Mouse (Mus musculus) activated CD4-positive, CD25-positive, alpha-beta regulatory T cell, adult 4 months (primary cell): Measurements from ENCODE around the gene Cd7. TPM values are rescaled to one million over a fixed set of nuclear protein-coding genes. Genes with fewer than 3 reads are reported as not detected.
"Not testable (repeated sequence)": the region's sequence is repeated elsewhere in the genome, so short reads cannot be mapped to it uniquely, and the experiment has no call there.

Source experiments
- ATAC-seq: one replicate; pipeline ENCODE4 v1.8.0; 2017
- polyA plus RNA-seq, 2 experiments: library from polyadenylated mRNA; unstranded; fragments of 100-300 nt; shearing (Covaris generic); gene quantifications; one replicate each; pipeline ENCODE4 v1.2.1; 2017

The Cd7 gene
- polyA plus RNA-seq, 2 experiments from 2014 or later: 84.3 to 121 TPM

- no peak for ATAC-seq
These were observed 8.7 kb upstream of the Cd7 start for GRCm38 (mm10) chr11:121047826-121048399.

- ATAC-seq: no peak
These were observed 6.1 kb upstream of the Cd7 start for GRCm38 (mm10) chr11:121045286-121045685.

- not testable (repeated sequence) for ATAC-seq
These were observed 3.8 kb upstream of the Cd7 start for GRCm38 (mm10) chr11:121043025-121043424.

- ATAC-seq: no peak
These were observed 3.3 kb upstream of the Cd7 start for GRCm38 (mm10) chr11:121042480-121042879.

DNA sequence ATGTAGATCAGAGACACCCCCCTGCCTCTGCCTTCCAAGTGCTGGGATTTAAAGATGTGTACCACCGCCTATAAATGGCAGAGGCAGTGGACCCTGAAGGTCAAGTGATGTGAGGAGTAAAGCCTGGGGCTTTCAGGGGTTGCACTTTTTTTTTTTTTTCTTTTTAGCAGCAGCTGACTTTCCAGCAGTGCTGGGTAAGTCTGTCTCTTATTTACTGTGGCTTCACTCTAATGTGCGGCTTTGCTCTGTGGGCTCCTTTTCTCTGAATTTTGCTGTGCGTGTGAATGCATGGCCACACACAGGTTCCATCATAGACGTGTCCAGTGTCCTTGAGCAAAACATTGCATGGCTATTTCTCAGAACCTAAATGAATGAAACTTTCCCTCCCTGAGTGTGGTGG, 2.4 kb upstream of the Cd7 start:
- no peak for ATAC-seq

DNA sequence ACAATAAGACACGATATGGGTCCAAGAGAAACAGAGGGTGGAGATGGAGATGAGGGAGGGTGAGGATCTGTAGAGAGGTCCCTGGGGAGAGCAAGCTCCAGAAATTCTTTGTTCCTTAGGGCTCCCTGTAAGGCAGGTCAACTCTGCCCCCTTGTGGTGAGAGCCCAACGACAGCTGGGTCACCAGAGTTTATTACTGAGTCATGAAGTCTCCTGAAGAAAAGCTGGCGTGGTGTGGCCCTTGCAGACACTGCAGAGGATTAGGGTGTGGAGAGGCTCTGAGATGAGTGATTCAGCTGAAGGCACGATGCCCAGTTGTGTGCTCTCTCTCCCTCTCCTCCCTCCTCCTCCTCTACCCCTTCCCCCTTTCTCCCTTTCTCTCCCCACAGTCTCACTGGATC, 2.0 kb upstream of the Cd7 start:
- ATAC-seq: no peak

DNA sequence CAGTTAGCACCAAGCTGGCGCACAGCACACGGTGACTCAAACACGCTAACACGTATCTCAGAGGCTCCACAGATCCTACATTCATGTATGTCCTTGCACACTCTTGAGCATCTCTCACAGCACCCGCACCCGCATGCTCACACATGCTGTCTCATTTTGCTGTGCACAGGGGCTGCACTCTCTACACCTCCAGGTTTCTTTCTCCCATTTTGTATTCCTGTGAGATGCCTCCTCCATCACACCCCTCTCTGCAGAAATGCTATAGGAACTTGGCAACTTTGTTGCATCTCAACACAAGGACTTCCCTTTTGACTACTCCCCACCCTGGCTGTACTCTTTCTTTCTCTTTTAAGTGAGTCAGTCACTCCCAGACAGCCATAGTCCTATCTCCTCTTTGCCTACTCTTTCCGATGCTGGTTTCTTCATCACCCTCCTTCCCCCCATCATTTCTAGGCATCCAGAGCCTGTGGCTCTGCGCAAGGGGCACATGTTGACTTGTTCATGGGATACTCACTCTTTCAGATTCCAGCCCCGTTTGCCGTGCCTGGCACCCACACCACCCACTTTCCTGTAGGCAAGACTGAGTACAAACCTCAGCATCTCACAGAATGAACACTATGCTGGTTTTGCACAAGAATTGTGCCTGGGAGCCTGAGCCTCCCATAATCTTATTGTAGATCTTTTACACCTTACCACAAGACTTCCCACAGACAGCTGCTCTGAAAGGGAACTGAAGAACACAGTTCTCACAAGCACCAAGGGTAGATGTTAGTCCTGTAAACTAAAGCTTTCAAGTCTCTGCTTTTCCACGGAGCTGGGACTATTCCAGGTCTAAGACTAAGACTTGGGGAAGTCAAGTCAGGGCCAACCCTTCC, 615 bp downstream of the Cd7 start:
- peak; percentile 68 for ATAC-seq

DNA sequence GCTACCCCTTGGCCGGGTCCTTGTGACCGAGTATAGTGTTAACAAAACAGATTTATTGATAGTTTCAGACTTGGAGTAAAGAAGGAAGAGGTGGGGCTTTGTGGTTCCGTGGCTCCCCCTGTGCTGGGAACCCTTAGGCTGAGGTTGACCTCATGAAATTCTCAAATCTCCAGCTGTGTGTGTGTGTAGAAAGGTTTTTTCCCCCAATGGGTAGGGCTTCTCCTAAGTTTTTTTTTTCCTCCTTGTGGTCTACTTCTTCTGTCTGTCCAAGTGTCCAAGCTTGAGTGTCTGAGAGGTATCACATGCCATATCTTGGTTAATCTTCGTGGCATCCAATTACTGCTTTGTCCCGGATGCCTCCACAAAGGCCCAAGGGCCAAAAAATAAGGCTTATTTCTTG, 6.1 kb downstream of the Cd7 start:
- ATAC-seq: no peak

DNA sequence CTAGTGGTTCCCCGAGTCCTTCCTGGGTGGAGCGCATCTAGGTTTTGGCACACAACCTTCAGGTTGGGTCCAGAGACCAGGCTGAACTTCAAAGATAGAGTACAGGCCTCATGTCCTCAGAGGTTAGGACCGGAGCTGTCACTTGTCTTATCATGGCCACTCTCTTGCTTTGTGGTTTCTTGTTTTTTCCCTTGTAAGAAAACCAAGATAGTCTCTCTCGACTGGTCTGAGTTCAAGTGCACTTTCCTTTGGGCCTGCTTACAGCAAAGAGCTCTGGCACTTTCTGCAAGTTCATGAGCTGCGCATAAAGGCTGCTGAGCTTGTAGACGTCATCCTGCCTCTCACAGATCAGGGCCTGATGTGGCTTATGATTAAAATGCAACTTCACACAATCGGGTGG, 12.0 kb downstream of the Cd7 start:
- ATAC-seq: no peak

DNA sequence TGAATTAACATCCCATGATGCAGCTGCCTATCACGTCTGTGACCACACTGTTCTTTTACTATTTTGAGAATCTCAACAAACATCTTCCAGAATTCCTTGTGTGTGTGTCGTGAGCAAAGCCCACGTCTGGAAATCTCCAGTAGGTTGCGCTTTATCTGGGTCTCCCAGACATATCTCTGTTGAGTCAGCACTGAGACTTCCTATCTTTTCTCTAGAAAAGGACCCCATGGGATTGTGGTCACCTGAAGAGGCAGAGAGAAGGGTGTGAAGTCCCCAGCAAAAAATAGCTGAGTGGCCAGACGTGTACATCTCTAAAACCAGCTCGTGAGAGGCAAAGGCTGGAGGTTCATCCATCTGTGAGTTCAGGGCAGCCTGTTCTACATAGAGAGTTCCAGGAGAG, 15.1 kb downstream of the Cd7 start:
- ATAC-seq: no peak

DNA sequence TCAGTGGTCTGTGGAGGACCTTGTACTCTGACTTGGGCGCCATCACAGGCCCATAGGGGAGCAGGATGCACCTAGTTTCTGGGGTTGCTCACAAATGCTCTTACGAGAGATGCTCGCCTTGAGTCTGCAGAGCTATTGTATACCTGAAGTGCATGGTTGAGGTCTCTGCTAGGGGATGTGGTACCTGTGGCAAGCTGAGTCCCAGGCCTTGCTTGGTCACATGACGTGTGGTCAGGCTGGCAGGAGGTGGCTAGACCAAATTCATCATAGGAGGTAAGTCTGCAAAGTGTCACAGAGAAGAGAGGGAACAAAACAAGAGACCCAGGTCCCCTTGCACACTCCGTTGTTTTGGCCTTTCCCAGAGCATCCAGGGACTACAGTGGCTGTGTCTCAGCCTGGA, 19.7 kb downstream of the Cd7 start:
- ATAC-seq: no peak

DNA sequence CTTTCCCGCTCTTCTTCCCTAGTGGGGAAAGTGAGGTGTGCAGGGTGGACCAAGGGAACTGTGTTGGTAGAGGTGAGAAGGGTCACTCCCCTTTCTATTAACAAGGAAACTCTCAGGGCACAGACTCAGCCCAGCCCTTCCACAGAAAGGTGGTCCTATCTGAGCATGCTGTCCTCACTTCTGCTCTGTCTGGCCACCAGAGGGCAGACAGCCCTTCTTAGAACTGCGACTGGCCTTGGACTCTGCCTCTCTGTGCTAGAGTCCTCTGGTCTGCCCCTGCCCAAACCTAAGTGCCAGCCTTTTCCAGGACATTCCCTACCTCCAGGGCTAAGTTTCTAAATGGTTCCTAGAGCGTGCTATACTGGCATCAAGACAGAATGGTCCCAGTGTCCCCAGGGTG, 21.5 kb downstream of the Cd7 start:
- ATAC-seq: no peak

DNA sequence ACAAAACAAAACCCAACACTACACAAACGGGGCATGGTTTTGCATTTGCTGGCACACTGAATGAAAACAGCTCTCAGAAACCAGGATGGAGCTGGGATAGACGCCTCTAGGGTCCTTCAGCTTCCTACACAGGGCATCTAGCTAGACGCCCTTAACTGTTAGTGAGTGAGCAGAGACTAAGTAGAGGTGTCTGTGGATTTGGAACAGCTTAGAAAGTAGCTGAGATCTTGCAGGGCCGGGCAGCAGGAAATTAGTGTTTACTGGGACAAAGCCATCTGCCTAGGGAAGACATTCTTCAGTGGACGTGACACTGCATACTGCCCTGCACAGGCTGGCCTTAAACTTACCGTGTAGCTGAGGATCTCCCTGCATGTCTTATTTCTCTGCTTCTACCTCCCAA, 23.7 kb downstream of the Cd7 start:
- ATAC-seq: no peak

DNA sequence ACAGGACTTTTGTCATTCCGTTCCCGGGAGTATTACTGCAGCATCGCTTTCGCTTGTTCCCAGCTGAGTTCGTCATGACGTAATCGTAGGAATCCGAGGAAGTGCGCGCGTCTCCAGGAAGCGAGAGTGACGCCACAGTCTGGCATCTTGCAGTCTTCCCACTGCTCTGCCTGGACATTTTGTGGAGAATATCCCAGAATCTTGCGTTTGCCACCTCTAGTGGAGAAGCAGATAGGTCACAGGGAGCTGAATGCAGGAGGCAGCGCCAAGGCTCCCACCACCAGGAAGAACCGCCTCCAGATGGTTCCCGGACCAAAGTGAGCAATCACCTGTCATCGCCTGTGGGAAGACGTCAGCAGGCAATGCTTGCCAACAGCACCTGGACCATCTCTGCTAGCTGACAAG, 24.3 kb downstream of the Cd7 start:
- no peak for ATAC-seq

GRCm38 (mm10) chr11:121013656-121014055, 25.6 kb downstream of the Cd7 start:
- no peak for ATAC-seq

DNA sequence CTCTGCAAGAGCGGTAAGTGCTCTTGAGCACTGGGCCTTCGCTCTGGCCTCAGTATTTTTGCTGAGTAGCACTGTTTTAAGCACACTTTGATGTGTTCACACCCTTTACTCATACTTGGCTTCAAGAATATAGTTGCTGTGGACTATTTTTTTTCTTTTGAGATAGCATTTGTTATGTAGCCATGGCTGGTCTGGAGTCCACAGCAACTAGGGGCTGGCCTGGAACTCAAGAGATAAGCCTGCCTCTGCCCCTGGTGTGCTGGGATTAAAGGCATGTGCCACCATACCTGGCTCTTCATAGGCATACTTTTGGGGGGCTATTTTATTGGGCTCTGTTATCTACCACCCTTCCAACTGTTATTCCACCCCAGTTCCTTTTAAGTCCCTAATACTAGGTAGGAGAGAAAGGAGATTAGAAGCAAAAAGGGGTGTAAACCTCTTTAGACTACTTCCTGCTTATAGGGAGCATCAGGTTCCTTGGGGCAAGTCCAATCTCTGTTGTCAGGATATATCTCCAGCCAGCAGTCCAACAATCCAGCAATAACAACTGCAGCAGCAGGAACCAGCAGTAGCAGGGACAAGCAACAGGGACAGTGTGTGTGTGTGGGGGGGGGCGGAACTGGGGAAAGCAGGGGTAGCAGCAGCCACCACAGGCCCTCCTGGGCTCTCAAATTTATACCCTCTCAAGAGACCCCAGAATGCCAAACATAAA, 29.0 kb downstream of the Cd7 start:
- ATAC-seq: no peak

- no peak for ATAC-seq
These were observed 33.0 kb downstream of the Cd7 start for GRCm38 (mm10) chr11:121006184-121006583.

GRCm38 (mm10) chr11:121004281-121004680, 34.9 kb downstream of the Cd7 start:
- no peak for ATAC-seq

- no peak for ATAC-seq
These were observed 37.3 kb downstream of the Cd7 start for GRCm38 (mm10) chr11:121001966-121002365.

GRCm38 (mm10) chr11:120994741-120995140, 44.5 kb downstream of the Cd7 start:
- no peak for ATAC-seq

DNA sequence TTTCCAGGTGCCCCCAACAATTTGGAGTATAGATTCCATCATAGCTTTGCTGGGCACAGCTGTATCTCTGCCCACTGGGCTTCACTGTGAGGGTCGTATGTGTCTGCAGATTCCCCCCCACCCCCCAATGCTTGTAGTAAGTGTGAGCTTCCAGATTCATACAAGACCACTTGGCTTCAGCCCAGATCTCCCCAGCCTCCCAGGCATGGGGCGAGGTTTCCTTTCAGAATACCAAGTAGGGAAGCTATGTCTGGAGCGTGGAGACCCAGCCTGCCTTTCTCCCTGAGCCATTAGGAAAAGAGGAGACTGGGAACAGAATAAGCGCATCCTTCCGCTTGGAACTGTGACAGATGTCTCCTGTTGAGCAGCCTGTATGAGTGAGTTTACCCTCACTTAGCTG, 45.6 kb downstream of the Cd7 start:
- ATAC-seq: no peak

DNA sequence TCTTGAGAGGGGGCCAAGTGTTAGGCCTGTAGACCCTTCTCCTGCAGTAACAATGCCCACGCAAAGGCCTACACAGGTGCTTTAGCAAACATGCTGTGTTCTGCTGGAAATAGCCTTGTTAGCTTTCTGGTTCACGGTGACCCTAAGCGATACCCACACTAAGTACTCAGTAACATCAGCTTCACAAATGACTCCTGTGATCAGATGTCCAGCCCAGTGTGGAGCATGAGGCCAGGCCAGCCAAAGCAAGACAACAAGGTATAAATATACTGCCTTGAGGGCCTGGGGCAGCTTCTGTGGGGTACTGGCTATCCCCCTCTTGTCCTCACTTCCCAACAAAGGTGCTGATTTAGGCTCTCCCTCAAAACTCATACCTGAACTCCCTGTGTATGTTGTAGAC, 46.1 kb downstream of the Cd7 start:
- no peak for ATAC-seq

- no peak for ATAC-seq
These were observed 47.4 kb downstream of the Cd7 start for GRCm38 (mm10) chr11:120991791-120992190.
